Mouse (Mus musculus): ENCODE results near the gene Fkbp3. TPM values are rescaled to one million over a fixed set of nuclear protein-coding genes. Genes with fewer than 3 reads are reported as not detected.

Fkbp3 gene
- polyA plus RNA-seq, 1 experiment from 2014 or later, result 492 TPM

GRCm38 (mm10) chr12:65072911-65073610 is 746 bp downstream of the Fkbp3 start:
- ATAC-seq (replicated peaks; ENCODE audit: low FRiP score), result peak; percentile 75
- Histone ChIP-seq H3K4me1 (peaks cover 31% of the 10 kb centered on the region), H3K27ac (peak overlapping the region; percentile 96), H3K4me2 (peak overlapping the region; percentile 82), H3K27me3 (no peaks in the 10 kb centered on the region), H3K4me3 (replicated peaks) (peak overlapping the region; percentile 85), H3K9me3 (replicated peaks) (no peaks in the 10 kb centered on the region), H3K9ac (peak overlapping the region; percentile 89), H3K36me3 (peaks cover 26% of the 10 kb centered on the region)
- 2% methylated on average over 21 of the region's 21 CpGs for WGBS

- 74% methylated on average over 4 of the region's 4 CpGs for WGBS
- Histone ChIP-seq H3K27me3 (no peaks in the 10 kb centered on the region), H3K4me2 (no peak overlapping the region), H3K9ac (no peak overlapping the region), H3K36me3 (peaks cover 62% of the 10 kb centered on the region), H3K9me3 (replicated peaks) (no peaks in the 10 kb centered on the region), H3K4me1 (peaks cover 8% of the 10 kb centered on the region; the same call in 1 of the 2 replicates), H3K27ac (no peak overlapping the region), H3K4me3 (replicated peaks) (no peak overlapping the region)
- ATAC-seq (replicated peaks; ENCODE audit: low FRiP score), result no peak
Observed at GRCm38 (mm10) chr12:65068409-65068808, 5.4 kb downstream of the Fkbp3 start.

- ATAC-seq (replicated peaks; ENCODE audit: low FRiP score), result no peak
- H3K27ac ChIP-seq, result no peak overlapping the region
- H3K4me1 ChIP-seq, result no peaks in the 10 kb centered on the region
- no peaks in the 10 kb centered on the region for H3K9me3 ChIP-seq (replicated peaks)
- no peak overlapping the region for H3K4me2 ChIP-seq
- WGBS, result 69% methylated on average over 3 of the region's 3 CpGs
- no peak overlapping the region for H3K9ac ChIP-seq
- H3K36me3 ChIP-seq, result peaks cover 70% of the 10 kb centered on the region
- no peak overlapping the region for H3K4me3 ChIP-seq (replicated peaks)
- H3K27me3 ChIP-seq, result no peaks in the 10 kb centered on the region
Observed at GRCm38 (mm10) chr12:65066234-65066633, 7.6 kb downstream of the Fkbp3 start.

- Histone ChIP-seq H3K36me3 (peaks cover 76% of the 10 kb centered on the region), H3K4me2 (no peak overlapping the region), H3K9ac (no peak overlapping the region), H3K4me1 (no peaks in the 10 kb centered on the region), H3K27me3 (no peaks in the 10 kb centered on the region), H3K27ac (no peak overlapping the region), H3K9me3 (replicated peaks) (no peaks in the 10 kb centered on the region), H3K4me3 (replicated peaks) (no peak overlapping the region)
- WGBS, result 43% methylated on average over 2 of the region's 2 CpGs
- ATAC-seq (replicated peaks; ENCODE audit: low FRiP score), result no peak
Observed at GRCm38 (mm10) chr12:65065241-65065640, 8.6 kb downstream of the Fkbp3 start.

GRCm38 (mm10) chr12:65061082-65061481 is 12.7 kb downstream of the Fkbp3 start:
- no peak overlapping the region for H3K4me3 ChIP-seq (replicated peaks)
- peaks cover 78% of the 10 kb centered on the region for H3K36me3 ChIP-seq
- no peaks in the 10 kb centered on the region for H3K4me1 ChIP-seq
- no peak for ATAC-seq (replicated peaks; ENCODE audit: low FRiP score)
- H3K9ac ChIP-seq, result no peak overlapping the region
- no peak overlapping the region for H3K4me2 ChIP-seq
- H3K27me3 ChIP-seq, result no peaks in the 10 kb centered on the region
- no peak overlapping the region for H3K27ac ChIP-seq
- H3K9me3 ChIP-seq (replicated peaks), result no peaks in the 10 kb centered on the region

GRCm38 (mm10) chr12:65058203-65058602 is 15.6 kb downstream of the Fkbp3 start:
- no peaks in the 10 kb centered on the region for H3K9me3 ChIP-seq (replicated peaks)
- peaks cover 75% of the 10 kb centered on the region for H3K36me3 ChIP-seq
- no peaks in the 10 kb centered on the region for H3K4me1 ChIP-seq
- no peak overlapping the region for H3K9ac ChIP-seq
- no peak overlapping the region for H3K4me3 ChIP-seq (replicated peaks)
- H3K27ac ChIP-seq, result no peak overlapping the region
- WGBS, result 75% methylated on average over 2 of the region's 2 CpGs
- no peak overlapping the region for H3K4me2 ChIP-seq
- no peak for ATAC-seq (replicated peaks; ENCODE audit: low FRiP score)
- no peaks in the 10 kb centered on the region for H3K27me3 ChIP-seq

- H3K9me3 ChIP-seq (replicated peaks), result no peaks in the 10 kb centered on the region
- H3K4me2 ChIP-seq, result no peak overlapping the region
- no peaks in the 10 kb centered on the region for H3K4me1 ChIP-seq
- H3K27ac ChIP-seq, result no peak overlapping the region
- no peak for ATAC-seq (replicated peaks; ENCODE audit: low FRiP score)
- no peaks in the 10 kb centered on the region for H3K27me3 ChIP-seq
- no peak overlapping the region for H3K9ac ChIP-seq
- H3K4me3 ChIP-seq (replicated peaks), result no peak overlapping the region
- peaks cover 59% of the 10 kb centered on the region for H3K36me3 ChIP-seq
Observed at GRCm38 (mm10) chr12:65048799-65049198, 25.0 kb downstream of the Fkbp3 start.

GRCm38 (mm10) chr12:65037546-65037937 is 36.3 kb downstream of the Fkbp3 start:
- Histone ChIP-seq H3K9me3 (replicated peaks) (no peaks in the 10 kb centered on the region), H3K4me2 (peak overlapping the region; percentile 66), H3K27ac (no peak overlapping the region), H3K4me3 (replicated peaks) (peak overlapping the region; percentile 90), H3K36me3 (peaks cover 11% of the 10 kb centered on the region; the same call in 1 of the 2 replicates), H3K27me3 (no peaks in the 10 kb centered on the region), H3K4me1 (peaks cover 18% of the 10 kb centered on the region), H3K9ac (no peak overlapping the region; the same call in 1 of the 2 replicates)
- ATAC-seq (replicated peaks; ENCODE audit: low FRiP score), result no peak
- 14% methylated on average over 4 of the region's 4 CpGs for WGBS

- Histone ChIP-seq H3K9me3 (replicated peaks) (no peaks in the 10 kb centered on the region), H3K36me3 (peaks cover 6% of the 10 kb centered on the region; the same call in 1 of the 2 replicates), H3K27me3 (no peaks in the 10 kb centered on the region), H3K9ac (peak overlapping the region; percentile 93), H3K4me2 (peak overlapping the region; percentile 66), H3K4me1 (peaks cover 18% of the 10 kb centered on the region), H3K27ac (peak overlapping the region; percentile 91; the same call in 1 of the 2 replicates), H3K4me3 (replicated peaks) (peak overlapping the region; percentile 90)
- no peak for ATAC-seq (replicated peaks; ENCODE audit: low FRiP score)
- 16% methylated on average over 18 of the region's 18 CpGs for WGBS
Observed at GRCm38 (mm10) chr12:65036892-65037545, 36.8 kb downstream of the Fkbp3 start.

- Histone ChIP-seq H3K4me1 (peaks cover 18% of the 10 kb centered on the region), H3K4me2 (peak within 1 kb of the TSS; percentile 66), H3K27me3 (no peaks in the 10 kb centered on the region), H3K4me3 (replicated peaks) (peak within 1 kb of the TSS; percentile 90), H3K27ac (peak within 1 kb of the TSS; percentile 91), H3K9ac (peak within 1 kb of the TSS; percentile 93), H3K36me3 (peaks cover 3% of the 10 kb centered on the region; the same call in 1 of the 2 replicates), H3K9me3 (replicated peaks) (no peaks in the 10 kb centered on the region)
- ATAC-seq (replicated peaks; ENCODE audit: low FRiP score), result peak; percentile 97
- WGBS, result under 1% methylated on average over 65 of the region's 65 CpGs
Observed at GRCm38 (mm10) chr12:65036190-65036870, 37.5 kb downstream of the Fkbp3 start, which contains the start of gene Prpf39. Gene Prpf39, plus strand, starts transcription at chr12:65036333.

- 49% methylated on average over 8 of the region's 8 CpGs for WGBS
- ATAC-seq (replicated peaks; ENCODE audit: low FRiP score), result peak; percentile 33
- peak overlapping the region; percentile 93; the same call in 1 of the 2 replicates for H3K9ac ChIP-seq
- peak overlapping the region; percentile 90 for H3K4me3 ChIP-seq (replicated peaks)
- H3K4me1 ChIP-seq, result peaks cover 18% of the 10 kb centered on the region
- H3K27me3 ChIP-seq, result no peaks in the 10 kb centered on the region
- H3K27ac ChIP-seq, result peak overlapping the region; percentile 91; the same call in 1 of the 2 replicates
- peaks cover 2% of the 10 kb centered on the region; the same call in 1 of the 2 replicates for H3K36me3 ChIP-seq
- peak overlapping the region; percentile 66 for H3K4me2 ChIP-seq
- no peaks in the 10 kb centered on the region for H3K9me3 ChIP-seq (replicated peaks)
Observed at GRCm38 (mm10) chr12:65035839-65036189, 38.0 kb downstream of the Fkbp3 start.

GRCm38 (mm10) chr12:65022842-65023241 is 51.0 kb downstream of the Fkbp3 start:
- ATAC-seq (replicated peaks; ENCODE audit: low FRiP score), result no peak
- Histone ChIP-seq H3K27me3 (no peaks in the 10 kb centered on the region), H3K4me3 (replicated peaks) (no peak overlapping the region), H3K27ac (no peak overlapping the region), H3K4me1 (no peaks in the 10 kb centered on the region), H3K9ac (no peak overlapping the region), H3K4me2 (no peak overlapping the region), H3K9me3 (replicated peaks) (no peaks in the 10 kb centered on the region), H3K36me3 (peaks cover 23% of the 10 kb centered on the region)
- WGBS, result 95% methylated on average over 6 of the region's 6 CpGs

All from kidney, embryonic 15.5 days (tissue).